Mouse (Mus musculus): ENCODE measurements around the gene Arrdc1.
"Not testable (repeated sequence)": the region's sequence is repeated elsewhere in the genome, so short reads cannot be mapped to it uniquely, and the experiment has no call there.

Gene Arrdc1

DNA sequence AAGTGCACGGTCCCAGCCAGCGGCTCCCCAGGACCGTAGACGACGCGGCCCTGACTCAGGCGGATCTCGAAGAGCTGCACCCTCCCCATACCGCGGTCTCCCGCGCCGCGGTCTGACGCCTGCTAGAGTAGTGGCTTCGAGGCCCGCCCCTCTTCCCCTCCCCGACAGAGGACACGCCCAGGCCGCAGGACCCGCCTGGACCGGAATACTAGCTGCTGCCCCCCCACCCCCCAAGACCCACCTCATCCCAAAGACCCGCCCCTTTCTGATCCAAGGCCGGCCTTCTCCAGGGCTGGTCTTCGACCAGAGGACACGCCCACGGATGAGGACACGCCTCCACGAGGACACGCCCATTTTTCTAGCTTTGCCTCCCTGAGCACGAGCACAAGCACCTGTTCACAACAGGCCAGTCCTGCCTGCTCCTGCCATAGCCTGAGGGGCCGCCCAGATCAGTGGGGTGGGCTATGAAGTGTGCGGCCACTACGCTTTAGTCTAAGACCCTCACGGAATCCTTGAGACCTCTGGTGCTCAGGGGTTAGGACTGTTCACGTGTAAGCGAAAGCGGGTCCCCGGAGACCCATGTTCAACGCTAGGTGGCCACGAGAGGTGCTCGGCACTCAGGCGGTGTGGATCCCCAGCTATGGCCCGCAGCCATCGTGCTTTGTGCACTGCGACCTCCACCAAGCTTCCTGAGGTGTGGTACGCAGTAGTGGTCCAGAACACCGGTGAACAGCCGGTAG is at the start of gene Arrdc1:
TSS of gene Arrdc1 (minus strand) at position 196 of the 740 bp plus-strand sequence.
- peak; percentile 89 for DNase-seq (ENCODE audit: extremely low spot score, low read depth, low spot score)

DNA sequence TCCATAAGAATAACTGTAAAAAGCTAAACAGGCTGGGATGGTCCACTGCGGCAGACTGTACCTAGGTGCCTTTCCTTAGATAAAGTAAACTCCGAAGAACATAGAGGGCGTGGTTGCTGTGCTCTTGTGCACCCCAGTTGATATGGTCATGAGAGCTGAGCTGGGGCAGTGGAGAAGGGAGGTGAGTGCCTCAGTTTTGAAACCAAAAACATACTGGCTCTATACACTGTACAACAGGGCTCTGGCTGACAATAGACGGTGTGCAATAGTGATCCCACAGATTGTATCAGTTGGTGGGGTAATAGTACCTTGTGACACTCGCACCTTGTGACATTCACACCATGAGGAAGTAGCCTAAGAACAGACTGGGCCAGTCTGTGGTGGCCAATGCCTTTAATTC is 41.9 kb upstream of the Arrdc1 start:
- DNase-seq (ENCODE audit: extremely low spot score, low read depth, low spot score): no peak

DNA sequence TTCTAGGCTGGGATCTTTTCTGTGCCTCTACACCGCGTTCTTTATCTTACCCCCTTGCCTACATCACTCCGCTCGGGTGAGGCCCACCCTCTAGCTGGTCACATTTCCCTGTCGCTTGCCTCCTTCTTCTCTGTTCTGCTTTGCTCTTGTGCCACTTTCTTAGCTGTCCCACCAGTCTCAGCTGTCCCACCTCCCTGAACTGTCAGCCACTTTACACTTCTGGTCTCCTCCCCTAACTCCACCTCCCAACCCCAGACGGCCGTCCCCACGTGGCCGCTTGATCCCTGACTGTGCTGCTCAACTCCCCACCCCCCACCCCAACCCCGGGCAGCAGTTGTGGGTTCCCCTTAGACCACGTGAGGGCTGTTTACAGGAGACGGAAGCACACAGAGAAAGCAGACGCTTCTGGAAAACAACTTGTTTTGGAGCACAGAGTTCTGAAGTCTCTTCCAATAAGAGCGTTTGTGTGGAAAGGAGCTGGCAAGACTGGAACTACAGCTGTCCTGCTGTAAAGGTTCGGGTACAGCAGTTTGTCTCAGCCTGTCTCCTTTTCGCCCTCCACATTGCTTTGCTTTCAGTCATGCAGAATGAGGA is 40.7 kb upstream of the Arrdc1 start, which contains the start of gene Pnpla7:
TSS of gene Pnpla7 (plus strand) at position 330 of the 594 bp plus-strand sequence.
- DNase-seq (ENCODE audit: extremely low spot score, low read depth, low spot score): no peak

DNA sequence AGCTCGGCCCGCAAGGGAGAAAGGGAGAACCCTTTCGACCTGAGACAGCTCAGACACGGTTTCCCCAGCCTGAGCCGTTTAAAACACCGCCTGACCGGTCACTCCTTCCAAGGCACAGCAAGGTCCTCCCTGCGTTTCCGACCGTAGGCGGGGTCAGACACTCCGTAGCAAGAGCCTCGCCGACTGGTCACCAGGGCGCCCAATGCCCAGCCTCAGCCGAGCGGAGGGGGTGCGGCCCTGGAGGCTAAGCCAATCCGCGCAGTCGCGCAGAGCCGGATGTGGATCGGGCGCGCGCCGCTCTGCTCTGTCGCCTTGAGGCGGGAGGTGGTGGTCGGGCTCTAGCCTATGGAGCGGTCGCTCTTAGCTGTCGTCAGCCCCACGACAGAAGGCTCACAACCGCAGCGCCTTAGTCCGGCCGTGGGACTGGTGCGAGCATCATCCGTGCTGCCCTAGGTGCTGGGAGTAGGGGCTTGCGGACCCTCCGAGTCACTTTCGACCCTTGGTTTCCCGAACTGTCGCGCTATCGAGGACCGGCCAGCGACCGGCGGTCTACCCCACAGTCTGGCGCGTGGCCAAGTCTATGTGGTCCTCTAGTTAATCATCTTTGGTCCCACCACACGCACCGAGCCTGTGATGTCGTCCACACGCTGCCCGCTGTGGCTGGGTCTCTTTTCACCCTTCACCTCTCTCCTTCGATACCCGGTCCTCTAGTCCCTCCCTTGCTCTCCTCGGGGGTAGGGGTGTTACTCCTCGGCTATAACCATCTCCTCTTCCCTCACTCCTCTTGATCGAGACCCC is 40.1 kb upstream of the Arrdc1 start, which contains the start of gene Mrpl41:
TSS of gene Mrpl41 (minus strand) at position 193 of the 798 bp plus-strand sequence.
- DNase-seq (ENCODE audit: extremely low spot score, low read depth, low spot score): peak; percentile 82

DNA sequence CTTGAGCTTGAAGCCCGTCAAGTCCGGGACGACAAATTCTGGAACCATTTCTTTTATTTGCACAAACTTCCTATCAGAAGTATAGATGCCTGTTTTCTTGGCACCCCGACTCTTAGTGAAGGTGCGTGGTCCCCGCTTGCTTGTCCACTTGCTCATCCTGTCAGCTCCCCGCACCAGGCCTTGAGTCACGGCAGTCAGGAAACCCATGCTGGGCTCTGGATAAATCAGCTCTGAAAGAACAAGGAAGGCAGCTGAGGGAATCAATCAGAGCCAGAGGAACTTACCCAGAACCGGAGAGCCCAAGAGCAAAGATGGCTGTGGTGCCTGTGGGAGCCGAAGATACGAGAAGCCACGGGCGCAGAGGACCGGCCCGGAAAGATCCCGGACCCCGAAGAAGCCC is 39.4 kb upstream of the Arrdc1 start:
- not testable (repeated sequence) for DNase-seq (ENCODE audit: extremely low spot score, low read depth, low spot score)

DNA sequence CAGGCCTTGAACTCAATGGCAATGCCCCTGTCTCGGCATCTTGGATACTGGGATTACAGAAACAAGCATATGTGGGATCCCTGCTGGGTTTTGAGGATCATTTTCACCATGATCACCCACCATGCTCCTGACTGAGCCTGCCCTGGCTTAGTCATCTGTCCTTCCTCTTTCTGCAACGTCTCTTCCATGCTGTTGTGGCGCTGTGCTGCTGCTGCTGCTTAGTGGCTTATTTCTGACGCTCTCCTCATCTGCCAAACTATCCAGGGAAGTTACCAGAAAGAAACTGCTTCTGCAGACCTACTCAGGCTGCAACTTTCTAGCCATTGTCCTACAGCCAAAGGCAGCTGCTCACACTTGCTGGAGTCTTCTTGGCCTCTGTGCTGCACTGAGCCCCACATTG is 35.3 kb upstream of the Arrdc1 start:
- no peak for DNase-seq (ENCODE audit: extremely low spot score, low read depth, low spot score)

DNA sequence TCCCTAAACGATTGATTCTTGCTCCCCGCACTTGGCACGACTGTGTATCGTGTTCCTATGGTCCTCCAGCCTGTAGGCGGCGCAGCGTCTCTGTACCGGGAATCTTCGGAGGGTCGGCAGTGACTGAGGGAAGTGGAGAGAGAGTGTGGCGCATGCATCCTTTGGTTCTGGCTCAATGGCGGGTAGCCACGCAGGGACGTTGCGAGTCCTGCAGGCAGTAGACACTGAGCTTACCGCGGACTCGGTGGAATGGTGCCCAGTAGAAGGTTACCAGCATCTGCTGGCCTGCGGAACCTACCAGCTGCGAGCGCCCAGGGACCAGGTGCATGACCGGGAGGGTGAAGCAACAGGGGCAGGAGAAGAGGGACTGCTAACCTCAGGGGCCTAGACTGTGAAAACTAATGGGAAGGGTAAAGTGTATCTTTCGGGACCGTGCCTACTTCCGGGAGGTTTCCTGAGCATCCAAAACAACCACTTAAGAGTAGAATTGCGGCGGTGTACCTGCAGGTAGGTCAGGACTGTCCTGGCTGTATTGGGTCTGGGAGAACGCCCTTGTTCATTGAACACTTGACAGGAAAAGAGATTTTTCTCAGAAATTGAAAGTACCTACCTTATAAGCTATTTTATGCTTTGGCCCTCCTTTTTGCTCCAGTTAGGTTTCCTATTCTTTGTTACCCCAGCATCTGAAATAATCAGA is 27.4 kb upstream of the Arrdc1 start, which contains the start of gene Dph7:
TSS of gene Dph7 (plus strand) at position 97 of the 697 bp plus-strand sequence.
- no peak for DNase-seq (ENCODE audit: extremely low spot score, low read depth, low spot score)

DNA sequence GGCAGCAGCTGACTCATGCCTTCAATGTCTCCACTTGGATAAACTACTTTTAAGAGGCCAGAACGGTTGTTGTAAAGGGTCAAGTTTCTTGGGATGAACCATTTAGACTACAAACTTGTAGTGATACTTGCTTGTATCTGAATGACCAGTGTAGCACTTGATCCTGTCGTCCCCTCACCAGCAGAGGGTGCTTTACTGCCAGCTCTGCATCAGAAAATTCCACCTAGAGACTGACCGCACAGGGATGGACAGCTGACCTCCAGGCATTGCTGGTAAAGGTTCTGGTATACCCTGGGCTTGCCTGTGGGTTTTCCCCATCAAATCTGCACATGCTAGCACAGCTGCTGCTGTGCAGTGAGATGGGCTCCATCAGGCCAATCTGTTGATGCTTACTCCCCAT is 25.9 kb upstream of the Arrdc1 start:
- DNase-seq (ENCODE audit: extremely low spot score, low read depth, low spot score): no peak

DNA sequence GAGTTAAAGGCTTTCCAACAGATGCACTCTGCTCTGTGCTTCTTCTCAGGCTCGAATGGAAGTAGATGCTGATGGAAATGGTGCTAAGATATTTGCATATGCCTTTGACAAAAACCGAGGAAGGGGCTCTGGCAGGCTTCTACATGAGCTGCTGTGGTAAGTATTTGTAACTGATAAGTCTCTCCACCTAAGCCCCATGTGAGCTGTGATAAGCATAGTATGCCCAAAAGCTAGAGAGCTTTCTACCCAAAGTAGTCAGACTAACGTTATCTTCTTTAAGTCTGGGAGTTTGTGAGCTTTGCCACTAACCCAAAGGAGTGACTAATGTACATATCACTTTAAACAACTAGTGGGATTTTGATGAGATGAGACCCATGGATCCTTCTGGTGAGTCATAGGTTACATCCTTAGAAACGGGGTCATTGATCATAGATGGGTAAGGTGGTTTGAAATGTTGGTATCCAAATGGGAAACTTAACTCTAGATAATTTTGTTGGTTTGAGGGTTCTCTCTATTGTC is 17.5 kb upstream of the Arrdc1 start:
- DNase-seq (ENCODE audit: extremely low spot score, low read depth, low spot score): no peak

DNA sequence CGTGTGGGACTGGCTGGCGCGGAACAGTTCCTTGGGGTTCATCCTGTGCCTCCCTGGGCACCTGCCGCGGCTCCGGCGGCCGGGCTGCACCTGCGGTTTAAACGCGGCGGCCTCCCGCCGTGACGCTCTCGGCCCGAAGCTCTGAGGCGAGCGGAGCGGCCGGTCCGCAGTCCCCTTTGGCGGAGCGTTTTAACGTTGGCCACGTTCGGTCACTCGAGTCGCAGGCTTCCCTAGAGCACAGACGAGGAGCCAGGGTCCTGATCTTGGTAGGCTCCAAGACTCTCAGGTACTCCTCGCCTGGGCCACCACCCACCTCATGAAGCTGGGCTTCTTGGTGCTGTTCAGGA is 15.1 kb upstream of the Arrdc1 start:
- DNase-seq (ENCODE audit: extremely low spot score, low read depth, low spot score): no peak

DNA sequence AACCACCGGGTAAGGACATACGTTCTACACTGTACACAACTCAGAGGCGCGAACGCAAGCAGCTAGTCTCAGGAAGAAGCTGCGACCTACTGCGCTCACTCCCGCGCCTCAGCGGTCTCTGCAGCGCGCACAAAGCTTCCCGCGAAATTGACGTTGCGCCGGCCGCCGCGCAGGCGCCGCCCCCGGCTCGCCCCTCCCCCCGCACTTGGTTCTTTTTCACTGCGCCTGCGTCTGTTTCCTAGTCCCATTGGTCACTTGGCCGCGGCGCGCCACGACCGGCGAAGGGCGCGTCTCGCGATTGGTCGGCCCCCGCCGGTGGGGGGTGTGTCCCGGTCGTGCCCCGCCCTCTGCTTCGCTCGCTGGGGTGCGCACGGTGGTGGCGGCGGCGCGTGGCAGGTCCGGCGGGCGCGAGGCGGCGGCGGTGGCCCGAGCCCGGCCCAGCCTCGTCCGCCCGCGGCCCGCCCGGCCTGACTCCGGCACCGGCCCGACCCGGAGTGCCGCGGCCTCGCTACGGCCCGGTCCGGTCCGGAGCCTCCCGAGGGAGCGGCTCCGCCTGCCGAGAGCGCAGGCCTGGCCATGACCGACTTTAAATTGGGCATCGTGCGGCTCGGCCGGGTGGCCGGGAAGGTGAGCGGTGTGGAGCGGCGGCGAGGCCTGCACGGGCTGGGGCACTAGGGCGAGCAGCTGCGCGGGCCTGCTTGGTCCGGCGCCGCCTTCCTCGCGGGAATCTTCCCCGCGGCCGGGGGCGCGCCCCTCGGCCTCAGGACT is 14.6 kb upstream of the Arrdc1 start, which contains the start of gene Zmynd19:
TSS of gene Zmynd19 (plus strand) at position 372 of the 768 bp plus-strand sequence.
- DNase-seq (ENCODE audit: extremely low spot score, low read depth, low spot score): peak; percentile 56

DNA sequence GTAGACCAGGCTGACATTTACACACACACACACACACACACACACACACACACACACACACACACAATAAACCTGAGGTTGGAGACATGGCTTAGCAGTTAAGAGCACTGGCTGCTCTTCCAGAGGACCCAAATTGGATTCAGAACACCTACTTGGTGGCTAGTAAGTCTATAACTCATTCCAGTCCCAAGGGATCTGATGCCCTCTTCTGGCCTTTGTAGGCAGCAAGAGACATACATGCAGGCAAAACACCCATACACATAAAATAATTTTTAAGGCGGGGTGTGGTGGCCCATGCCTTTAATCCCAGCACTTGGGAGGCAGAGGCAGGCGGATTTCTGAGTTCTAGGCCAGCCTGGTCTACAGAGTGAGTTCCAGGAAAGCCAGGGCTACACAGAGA is 9.3 kb upstream of the Arrdc1 start:
- not testable (repeated sequence) for DNase-seq (ENCODE audit: extremely low spot score, low read depth, low spot score)

DNA sequence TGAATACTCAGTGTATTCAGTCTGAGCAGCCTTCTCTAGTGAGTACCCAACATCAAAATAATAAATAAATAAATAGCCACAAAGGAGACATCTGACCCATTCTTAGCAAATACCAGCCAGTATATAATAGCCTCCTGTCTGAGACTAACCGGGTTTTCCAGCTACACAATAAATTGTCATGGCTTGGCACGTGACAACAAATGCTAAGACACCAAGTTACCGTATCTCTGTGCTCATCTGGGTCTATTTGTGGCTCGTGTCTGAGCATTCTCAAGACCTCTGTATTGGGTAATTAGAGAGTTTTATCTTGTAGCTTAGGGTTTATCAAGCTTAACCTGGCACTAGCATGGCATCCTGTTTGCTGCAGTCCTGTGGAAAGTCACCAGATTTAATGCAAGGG is 7.0 kb upstream of the Arrdc1 start:
- DNase-seq (ENCODE audit: extremely low spot score, low read depth, low spot score): no peak

DNA sequence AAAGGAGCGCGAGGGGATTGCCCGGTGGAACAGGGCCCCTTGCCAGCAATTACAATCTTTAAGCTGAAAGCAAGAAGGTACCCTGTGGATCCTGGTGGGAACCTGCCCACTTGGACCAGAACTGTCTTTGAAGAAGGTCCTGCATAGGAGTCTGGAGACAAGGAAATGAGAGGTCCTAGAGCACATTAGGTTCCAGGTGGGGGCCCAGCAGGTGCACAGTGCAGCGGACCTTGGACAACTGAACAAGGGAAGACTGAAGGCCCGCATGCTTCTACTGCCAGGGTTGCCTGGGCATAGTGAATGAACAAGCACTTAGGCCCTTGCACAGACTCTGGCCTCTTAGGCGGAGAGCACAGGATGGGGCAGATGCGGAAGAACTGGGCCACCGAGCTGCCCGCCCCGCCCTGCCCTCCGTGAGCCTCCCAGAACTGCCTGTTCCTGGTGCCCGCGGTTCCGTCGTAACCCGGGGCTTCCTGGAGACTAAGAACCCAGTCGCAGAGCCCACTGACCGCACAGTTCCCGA is 550 bp downstream of the Arrdc1 start:
- DNase-seq (ENCODE audit: extremely low spot score, low read depth, low spot score): no peak

DNA sequence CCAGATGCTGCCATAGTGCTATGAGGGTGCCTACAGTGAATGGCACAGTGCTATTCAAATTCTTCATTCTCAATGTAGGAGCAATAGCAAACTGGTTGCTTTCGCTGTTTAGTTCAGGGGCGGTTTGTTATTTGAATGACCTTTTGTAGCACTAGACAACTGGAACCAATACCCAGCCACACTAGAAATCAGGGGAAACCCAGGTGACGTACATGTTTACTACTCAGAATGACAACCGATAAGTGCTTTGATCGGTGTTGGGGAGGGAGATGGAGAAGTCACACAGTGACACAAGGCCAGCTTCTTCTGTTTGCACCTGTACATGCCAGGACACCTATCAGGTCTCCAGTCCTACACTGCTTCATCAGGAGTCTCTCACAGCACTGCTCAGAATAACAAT is 5.5 kb downstream of the Arrdc1 start:
- DNase-seq (ENCODE audit: extremely low spot score, low read depth, low spot score): no peak

DNA sequence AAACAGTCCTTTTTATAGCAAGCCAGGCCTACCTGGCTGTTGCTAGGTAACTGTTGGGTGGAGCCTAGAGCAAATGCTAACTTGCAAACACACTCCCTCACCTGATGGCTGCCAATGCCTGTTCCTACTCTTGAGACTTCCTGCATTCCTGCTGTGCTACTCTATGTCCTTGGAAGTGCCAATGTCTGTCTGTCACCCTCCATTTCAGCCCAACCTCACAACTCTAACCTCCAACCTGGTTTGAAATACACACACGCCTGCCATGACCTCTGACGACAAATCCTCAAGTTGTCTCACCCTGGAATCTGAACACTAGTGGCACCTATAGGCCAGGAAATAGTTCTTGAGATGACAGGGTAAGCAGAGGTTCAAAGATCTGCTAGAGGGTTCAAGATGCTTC is 5.9 kb downstream of the Arrdc1 start:
- DNase-seq (ENCODE audit: extremely low spot score, low read depth, low spot score): no peak

DNA sequence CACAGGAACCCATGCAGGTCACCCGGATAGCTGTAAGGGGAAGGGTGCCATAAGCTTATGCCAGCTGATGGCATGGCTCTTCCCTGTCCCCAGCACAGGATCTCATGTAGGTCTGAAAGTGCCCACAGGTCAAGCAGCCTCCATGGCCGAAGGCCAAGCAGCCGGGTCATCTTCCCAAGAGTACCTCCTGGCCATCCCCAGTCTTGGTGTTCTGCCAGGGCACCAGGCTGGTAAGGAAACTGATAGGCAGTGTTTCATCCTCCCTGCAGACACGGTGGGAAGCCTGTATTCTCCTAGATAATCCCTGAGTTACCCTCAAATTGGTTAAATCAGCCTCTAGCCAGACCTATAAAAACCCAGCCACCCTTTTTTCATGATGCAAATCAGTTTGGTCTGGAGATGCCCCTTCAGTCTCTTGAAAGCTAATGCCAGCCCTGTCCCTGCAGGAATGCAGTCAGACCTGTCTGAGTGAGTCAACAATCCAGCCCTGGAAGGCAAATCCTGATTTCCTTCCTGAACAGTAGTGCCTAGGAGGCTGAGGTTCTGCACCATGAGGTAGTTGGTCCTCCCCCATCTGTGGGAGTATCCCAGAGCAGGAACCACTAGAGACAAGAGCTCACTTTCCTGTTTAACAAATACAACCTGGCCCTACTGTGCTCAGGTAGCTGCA is 7.1 kb downstream of the Arrdc1 start:
- DNase-seq (ENCODE audit: extremely low spot score, low read depth, low spot score): no peak

DNA sequence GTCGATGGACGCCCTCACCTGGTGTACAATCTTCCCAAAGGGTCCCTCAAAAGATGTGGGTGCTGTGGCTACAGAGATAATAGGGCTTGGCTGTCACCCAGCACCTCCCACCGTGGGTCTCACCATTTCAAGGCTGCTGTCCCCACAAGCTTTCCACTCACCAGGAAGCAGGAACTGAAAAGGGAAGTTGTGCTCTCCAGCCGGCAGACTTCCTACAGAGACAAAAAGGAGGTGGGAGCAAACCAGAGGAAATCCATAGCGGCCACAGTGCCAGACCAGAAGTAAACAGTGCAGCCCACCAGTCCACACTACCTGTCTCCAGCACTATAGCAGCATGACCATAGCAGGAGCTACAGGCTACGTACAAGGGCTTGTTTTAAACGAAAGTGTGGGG is 8.1 kb downstream of the Arrdc1 start:
- DNase-seq (ENCODE audit: extremely low spot score, low read depth, low spot score): no peak

DNA sequence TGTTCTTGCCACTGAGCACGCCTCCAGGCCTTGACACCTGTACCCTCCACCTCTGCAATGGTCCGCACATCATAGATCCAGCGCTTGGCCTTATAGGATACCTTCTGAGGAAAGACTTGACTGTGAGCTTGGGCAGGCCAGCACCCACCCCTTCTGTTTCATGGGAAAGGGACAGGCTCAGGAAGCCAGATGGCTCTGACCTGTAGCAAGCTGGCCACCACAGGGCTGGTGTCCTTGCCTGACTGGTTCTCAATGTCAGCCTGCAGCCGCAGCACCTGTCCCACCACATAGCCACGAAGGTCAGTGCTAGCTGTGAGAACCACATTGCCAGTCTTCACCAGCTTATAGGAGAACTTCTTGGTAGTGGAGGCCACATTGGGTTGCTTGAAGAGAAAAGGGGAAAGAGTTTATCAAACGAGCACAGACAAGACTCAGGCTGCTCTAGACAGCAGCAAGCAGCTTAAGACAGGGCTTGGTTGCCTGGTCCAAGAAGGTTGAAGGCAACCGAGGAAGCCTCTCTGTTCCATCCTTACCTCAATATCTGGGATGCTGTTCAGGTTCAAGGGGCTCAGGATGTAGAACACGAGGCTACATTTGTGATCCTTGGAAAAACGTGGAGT is 8.6 kb downstream of the Arrdc1 start:
- DNase-seq (ENCODE audit: extremely low spot score, low read depth, low spot score): no peak
